Mouse (Mus musculus) hindbrain, embryonic 12.5 days (tissue): ENCODE measurements around the gene Sema3a. TPM values are rescaled to one million over a fixed set of nuclear protein-coding genes. Genes with fewer than 3 reads are reported as not detected.
A peak's percentile ranks its signal among the peaks of the same experiment; 100 is the strongest.
"Not testable (repeated sequence)": the region's sequence is repeated elsewhere in the genome, so short reads cannot be mapped to it uniquely, and the experiment has no call there.

ENCODE experiments used
- ATAC-seq: fragments of 200-750 bp; cut with Nextera tagmentation; 2 replicates; pipeline ENCODE4 v1.8.0; 2017; ENCODE audit warnings: moderate TSS enrichment; ENCODE audit not compliant: low FRiP score
- H3K27ac ChIP-seq: fragments of 300-500 bp; sonication (generic); 2 replicates; pipeline ENCODE4 v1.5.1; 2016; ENCODE audit warnings: mild to moderate bottlenecking
- H3K27me3 ChIP-seq: fragments of 300-500 bp; sonication (generic); 2 replicates; pipeline ENCODE4 v1.6.1; 2016; ENCODE audit warnings: mild to moderate bottlenecking
- H3K36me3 ChIP-seq: fragments of 300-500 bp; sonication (generic); 2 replicates; pipeline ENCODE4 v1.6.1; 2016; ENCODE audit warnings: mild to moderate bottlenecking
- H3K4me1 ChIP-seq: fragments of 300-500 bp; sonication (generic); 2 replicates; pipeline ENCODE4 v1.6.1; 2016
- H3K4me2 ChIP-seq: fragments of 300-500 bp; sonication (generic); replicated peaks from 2 replicates; pipeline ENCODE4 v1.6.1; 2016; ENCODE audit warnings: mild to moderate bottlenecking
- H3K4me3 ChIP-seq: fragments of 300-500 bp; sonication (generic); 2 replicates; pipeline ENCODE4 v1.5.1; 2016; ENCODE audit warnings: mild to moderate bottlenecking
- H3K9ac ChIP-seq: fragments of 300-500 bp; sonication (generic); 2 replicates; pipeline ENCODE4 v1.6.1; 2016; ENCODE audit warnings: mild to moderate bottlenecking, moderate library complexity
- H3K9me3 ChIP-seq: fragments of 300-500 bp; sonication (generic); replicated peaks from 2 replicates; pipeline ENCODE4 v1.6.1; 2016; ENCODE audit warnings: mild to moderate bottlenecking
- WGBS: fragments of 180-500 bp; shearing (Covaris S2); methylation state at CpG from one replicate; pipeline ENCODE4 v1.1.7; 2016; 5-methylcytosine and 5-hydroxymethylcytosine counted together
- polyA plus RNA-seq: library from polyadenylated mRNA; unstranded; fragments of >200 nt; fragmentation: Nextera tagmentation; extraction: Ambion mirVana; gene quantifications from 2 replicates; pipeline ENCODE4 v1.2.1, GENCODE M21; 2016

Sema3a gene
- polyA plus RNA-seq, 1 experiment from 2014 or later: 30.9 TPM

DNA sequence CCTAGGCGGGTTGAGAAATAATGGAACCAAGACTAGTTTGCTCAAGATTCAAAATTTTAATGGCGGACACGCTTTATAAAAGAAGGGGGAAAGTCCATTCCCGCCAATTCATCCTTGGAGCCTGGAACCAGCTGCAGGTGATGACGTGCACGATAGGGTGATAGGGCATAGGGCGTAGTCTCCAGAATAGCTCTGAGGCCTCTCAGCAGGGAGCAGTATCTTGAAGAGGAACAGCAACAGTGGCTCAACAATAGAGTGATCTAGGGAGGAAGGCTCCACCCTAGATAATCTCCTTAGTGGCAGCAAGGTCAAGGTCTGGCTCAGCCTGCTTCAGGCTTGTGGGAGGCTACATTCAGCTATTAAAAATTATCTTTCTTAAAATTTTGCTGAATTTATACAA lies 489.4 kb downstream of the Sema3a start:
- not testable (repeated sequence) for H3K9me3 ChIP-seq, H3K4me1 ChIP-seq, H3K4me3 ChIP-seq, H3K27me3 ChIP-seq, H3K27ac ChIP-seq, H3K36me3 ChIP-seq, ATAC-seq, H3K4me2 ChIP-seq, H3K9ac ChIP-seq
- 75% methylated on average over 7 of the region's 7 CpGs for WGBS

DNA sequence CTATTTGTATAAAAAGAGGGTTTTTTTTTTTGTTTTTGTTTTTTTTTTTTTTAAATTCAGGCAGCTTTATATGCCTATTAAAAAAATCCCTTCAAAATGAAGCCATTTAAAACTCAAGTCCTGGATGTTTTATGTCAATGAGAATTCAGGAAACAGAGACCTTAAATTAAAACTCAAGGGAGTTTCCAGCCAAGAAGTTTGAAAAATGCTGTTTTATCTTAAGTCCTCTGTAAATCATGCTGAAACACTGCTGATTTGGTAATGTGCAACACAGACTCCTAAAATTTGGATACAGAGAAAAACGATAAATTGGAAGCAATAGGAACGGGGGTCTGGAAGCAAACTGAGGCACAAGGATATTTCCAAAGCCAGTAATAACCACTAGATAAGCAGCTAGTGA lies 490.7 kb downstream of the Sema3a start:
- no peak for ATAC-seq
- Histone ChIP-seq H3K4me3 (no peak overlapping the region), H3K4me2 (no peak overlapping the region), H3K27ac (no peak overlapping the region), H3K9me3 (no peaks in the 10 kb centered on the region), H3K9ac (no peak overlapping the region), H3K36me3 (no peaks in the 10 kb centered on the region), H3K27me3 (no peaks in the 10 kb centered on the region), H3K4me1 (no peaks in the 10 kb centered on the region)
- 88% methylated on average over 2 of the region's 2 CpGs for WGBS

DNA sequence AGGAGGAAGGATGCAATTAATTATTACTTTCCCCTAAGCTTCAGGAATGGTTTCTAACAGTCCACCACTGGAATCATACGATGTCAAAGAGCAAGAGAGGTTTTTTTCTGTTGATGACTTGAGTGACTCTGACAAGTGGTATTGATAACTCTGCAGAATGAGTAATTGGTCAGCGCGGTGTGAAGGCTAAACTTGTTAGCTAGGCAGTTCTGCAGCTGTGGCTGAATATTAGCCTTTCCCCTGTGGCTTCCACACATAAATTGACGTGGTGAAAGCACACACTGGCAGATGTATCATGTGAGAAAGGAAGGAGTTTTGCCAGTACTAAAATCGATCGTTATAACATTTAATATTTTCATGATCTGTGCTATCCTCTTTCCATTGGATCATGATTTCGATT lies 497.4 kb downstream of the Sema3a start:
- Histone ChIP-seq H3K36me3 (no peaks in the 10 kb centered on the region), H3K9me3 (no peaks in the 10 kb centered on the region), H3K27me3 (peaks cover 6% of the 10 kb centered on the region; the same call in 1 of the 2 replicates), H3K9ac (no peak overlapping the region), H3K4me1 (peaks cover 6% of the 10 kb centered on the region; the same call in 1 of the 2 replicates), H3K4me3 (no peak overlapping the region), H3K27ac (no peak overlapping the region), H3K4me2 (no peak overlapping the region)
- peak; percentile 44; the same call in 1 of the 2 replicates for ATAC-seq
- WGBS: 64% methylated on average over 7 of the region's 7 CpGs

DNA sequence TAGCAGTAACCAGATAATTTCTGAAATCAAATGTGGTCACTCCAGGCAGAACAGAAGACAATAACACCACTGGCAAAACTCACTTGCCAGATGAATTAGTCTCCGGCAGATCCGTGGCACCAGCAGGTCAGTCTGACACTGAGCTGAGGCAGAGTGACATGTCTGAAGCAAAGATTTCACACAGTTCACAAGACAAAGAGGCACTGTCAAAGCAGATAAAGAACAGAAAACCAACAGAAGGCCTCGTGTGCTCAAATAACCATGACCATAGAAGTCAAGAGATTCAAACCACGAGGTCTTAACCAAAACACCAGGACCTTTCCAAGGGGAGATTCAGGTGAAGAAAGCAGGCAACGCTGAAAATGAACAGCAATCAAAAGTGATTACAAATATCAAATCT lies 499.5 kb downstream of the Sema3a start:
- Histone ChIP-seq H3K27ac (no peak overlapping the region), H3K4me1 (peaks cover 6% of the 10 kb centered on the region; the same call in 1 of the 2 replicates), H3K27me3 (peaks cover 6% of the 10 kb centered on the region; the same call in 1 of the 2 replicates), H3K4me2 (no peak overlapping the region), H3K9me3 (no peaks in the 10 kb centered on the region), H3K36me3 (no peaks in the 10 kb centered on the region), H3K4me3 (no peak overlapping the region), H3K9ac (no peak overlapping the region)
- 17% methylated on average over 5 of the region's 5 CpGs for WGBS
- peak; percentile 53; the same call in 1 of the 2 replicates for ATAC-seq

DNA sequence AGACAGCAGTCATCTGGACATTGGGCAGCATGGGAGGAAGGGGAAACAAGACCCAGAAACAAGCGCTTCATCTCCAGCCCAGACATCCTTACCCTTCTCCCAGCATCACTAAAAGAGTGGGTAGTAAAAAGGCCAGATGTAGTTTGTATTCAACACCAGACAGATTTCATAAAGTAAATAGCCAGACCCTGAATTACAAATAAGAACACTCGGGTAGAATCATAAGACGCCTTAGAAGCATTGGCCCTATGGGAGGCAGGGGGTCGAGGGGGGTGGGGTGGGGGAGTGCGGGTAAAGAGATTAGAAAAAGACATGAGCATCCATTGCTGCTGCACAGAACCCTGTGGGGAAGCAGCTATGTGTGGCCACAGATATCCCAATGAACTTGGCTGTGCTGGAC lies 500.9 kb downstream of the Sema3a start:
- peaks cover 6% of the 10 kb centered on the region; the same call in 1 of the 2 replicates for H3K4me1 ChIP-seq
- no peak overlapping the region for H3K4me3 ChIP-seq
- H3K27me3 ChIP-seq: peaks cover 6% of the 10 kb centered on the region; the same call in 1 of the 2 replicates
- no peak overlapping the region for H3K4me2 ChIP-seq
- H3K27ac ChIP-seq: no peak overlapping the region
- H3K36me3 ChIP-seq: no peaks in the 10 kb centered on the region
- ATAC-seq: no peak
- no peaks in the 10 kb centered on the region for H3K9me3 ChIP-seq
- 63% methylated on average over 5 of the region's 5 CpGs for WGBS
- no peak overlapping the region for H3K9ac ChIP-seq

GRCm38 (mm10) chr5:13628606-13629311 lies 503.5 kb downstream of the Sema3a start:
- Histone ChIP-seq H3K4me3 (peak overlapping the region; percentile 32), H3K4me1 (peaks cover 3% of the 10 kb centered on the region; the same call in 1 of the 2 replicates), H3K27ac (no peak overlapping the region), H3K4me2 (peak overlapping the region; percentile 62), H3K9me3 (no peaks in the 10 kb centered on the region), H3K27me3 (peaks cover 6% of the 10 kb centered on the region; the same call in 1 of the 2 replicates), H3K9ac (peak overlapping the region; percentile 46; the same call in 1 of the 2 replicates), H3K36me3 (no peaks in the 10 kb centered on the region)
- 16% methylated on average over 24 of the region's 24 CpGs for WGBS
- peak; percentile 87 for ATAC-seq

DNA sequence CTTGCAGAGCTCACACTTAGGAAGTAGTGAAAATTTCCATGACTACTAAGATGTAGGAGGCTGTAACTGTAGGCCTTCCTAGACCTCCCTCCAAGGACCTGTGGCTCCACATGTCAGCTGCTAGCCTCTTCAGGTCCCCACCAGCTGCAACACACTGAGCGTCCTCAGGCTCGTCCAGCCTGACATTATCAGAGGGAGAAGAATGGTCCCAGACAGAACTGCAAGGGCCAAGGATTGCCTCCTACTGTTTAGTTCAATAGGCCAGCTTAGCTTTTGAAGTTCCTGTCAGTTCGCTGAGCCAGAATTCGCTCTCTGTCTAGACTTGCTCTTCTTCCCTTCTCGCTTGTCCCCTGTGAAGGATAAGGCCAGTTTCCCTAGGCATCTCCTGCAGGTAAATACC lies 504.7 kb downstream of the Sema3a start:
- no peak overlapping the region for H3K4me2 ChIP-seq
- 4% methylated on average over 5 of the region's 5 CpGs for WGBS
- no peak overlapping the region for H3K27ac ChIP-seq
- H3K9ac ChIP-seq: no peak overlapping the region
- H3K9me3 ChIP-seq: no peaks in the 10 kb centered on the region
- ATAC-seq: no peak
- no peaks in the 10 kb centered on the region for H3K4me1 ChIP-seq
- no peak overlapping the region for H3K4me3 ChIP-seq
- H3K36me3 ChIP-seq: no peaks in the 10 kb centered on the region
- H3K27me3 ChIP-seq: peaks cover 6% of the 10 kb centered on the region; the same call in 1 of the 2 replicates

- Histone ChIP-seq H3K27me3 (peaks cover 6% of the 10 kb centered on the region; the same call in 1 of the 2 replicates), H3K36me3 (no peaks in the 10 kb centered on the region)
Observed at GRCm38 (mm10) chr5:13630692-13631091, 505.5 kb downstream of the Sema3a start.

GRCm38 (mm10) chr5:13636237-13636636 lies 511.0 kb downstream of the Sema3a start:
- Histone ChIP-seq H3K27ac (no peak overlapping the region), H3K9me3 (no peaks in the 10 kb centered on the region), H3K9ac (no peak overlapping the region), H3K4me2 (no peak overlapping the region), H3K4me1 (no peaks in the 10 kb centered on the region), H3K27me3 (no peaks in the 10 kb centered on the region), H3K4me3 (no peak overlapping the region), H3K36me3 (no peaks in the 10 kb centered on the region)
- no peak for ATAC-seq
- WGBS: 69% methylated on average over 3 of the region's 3 CpGs

More at GRCm38 (mm10) chr5:13630692-13631091, 505.5 kb downstream of the Sema3a start:
- no peak overlapping the region for H3K4me3 ChIP-seq
- H3K4me1 ChIP-seq: no peaks in the 10 kb centered on the region
- ATAC-seq: no peak
- no peak overlapping the region for H3K27ac ChIP-seq
- no peak overlapping the region for H3K9ac ChIP-seq
- no peaks in the 10 kb centered on the region for H3K9me3 ChIP-seq
- no peak overlapping the region for H3K4me2 ChIP-seq
